Mouse (Mus musculus): Measurements from ENCODE around the gene Gm20708. TPM values are rescaled to one million over a fixed set of nuclear protein-coding genes. Genes with fewer than 3 reads are reported as not detected.
"Not testable (repeated sequence)": the region's sequence is repeated elsewhere in the genome, so short reads cannot be mapped to it uniquely, and the experiment has no call there.

Gene Gm20708
- polyA plus RNA-seq, 1 experiment from 2014 or later, result 0.27 TPM

GRCm38 (mm10) chr11:117797511-117798159 is 11.8 kb upstream of the Gm20708 start, which contains the start of gene 6030468B19Rik:
6030468B19Rik (plus strand) TSS chr11:117797660.
- no peaks in the 10 kb centered on the region for H3K9me3 ChIP-seq (replicated peaks)
- 6% methylated on average over 9 of the region's 9 CpGs for WGBS (ENCODE audit: insufficient replicate concordance)
- peak within 1 kb of the TSS; percentile 95 for H3K27ac ChIP-seq
- peak within 1 kb of the TSS; percentile 91 for H3K9ac ChIP-seq
- ATAC-seq, result peak; percentile 94
- H3K36me3 ChIP-seq, result peaks cover 46% of the 10 kb centered on the region
- H3K27me3 ChIP-seq (replicated peaks), result no peaks in the 10 kb centered on the region
- H3K4me3 ChIP-seq, result peak within 1 kb of the TSS; percentile 81
- H3K4me2 ChIP-seq, result peak within 1 kb of the TSS; percentile 84
- peaks cover 98% of the 10 kb centered on the region for H3K4me1 ChIP-seq

- H3K27ac ChIP-seq, result peak overlapping the region; percentile 95
- peaks cover 47% of the 10 kb centered on the region for H3K36me3 ChIP-seq
- H3K9ac ChIP-seq, result peak overlapping the region; percentile 91
- peak; percentile 64 for ATAC-seq
- H3K4me3 ChIP-seq, result peak overlapping the region; percentile 81
- peak overlapping the region; percentile 84 for H3K4me2 ChIP-seq
- H3K27me3 ChIP-seq (replicated peaks), result no peaks in the 10 kb centered on the region
- peaks cover 98% of the 10 kb centered on the region for H3K4me1 ChIP-seq
- WGBS (ENCODE audit: insufficient replicate concordance), result 0% methylated on average over 2 of the region's 2 CpGs
- no peaks in the 10 kb centered on the region for H3K9me3 ChIP-seq (replicated peaks)
Measured at GRCm38 (mm10) chr11:117798160-117798541, 11.3 kb upstream of the Gm20708 start.

GRCm38 (mm10) chr11:117799174-117799573 is 10.3 kb upstream of the Gm20708 start:
- ATAC-seq, result no peak
- no peaks in the 10 kb centered on the region for H3K9me3 ChIP-seq (replicated peaks)
- peak overlapping the region; percentile 81 for H3K4me3 ChIP-seq
- peaks cover 98% of the 10 kb centered on the region for H3K4me1 ChIP-seq
- peaks cover 56% of the 10 kb centered on the region for H3K36me3 ChIP-seq
- H3K27me3 ChIP-seq (replicated peaks), result no peaks in the 10 kb centered on the region
- H3K9ac ChIP-seq, result peak overlapping the region; percentile 91
- 49% methylated on average over 5 of the region's 5 CpGs for WGBS (ENCODE audit: insufficient replicate concordance)
- H3K4me2 ChIP-seq, result peak overlapping the region; percentile 84
- H3K27ac ChIP-seq, result peak overlapping the region; percentile 95

GRCm38 (mm10) chr11:117800038-117800437 is 9.4 kb upstream of the Gm20708 start:
- H3K27ac ChIP-seq, result peak overlapping the region; percentile 95
- peak overlapping the region; percentile 81 for H3K4me3 ChIP-seq
- no peaks in the 10 kb centered on the region for H3K27me3 ChIP-seq (replicated peaks)
- no peaks in the 10 kb centered on the region for H3K9me3 ChIP-seq (replicated peaks)
- H3K4me1 ChIP-seq, result peaks cover 96% of the 10 kb centered on the region
- peaks cover 64% of the 10 kb centered on the region for H3K36me3 ChIP-seq
- no peak for ATAC-seq
- peak overlapping the region; percentile 91 for H3K9ac ChIP-seq
- 86% methylated on average over 7 of the region's 7 CpGs for WGBS (ENCODE audit: insufficient replicate concordance)
- H3K4me2 ChIP-seq, result peak overlapping the region; percentile 84

GRCm38 (mm10) chr11:117801650-117802049 is 7.8 kb upstream of the Gm20708 start:
- Histone ChIP-seq H3K9me3 (replicated peaks) (no peaks in the 10 kb centered on the region), H3K36me3 (peaks cover 80% of the 10 kb centered on the region)

GRCm38 (mm10) chr11:117803166-117803688 is 6.2 kb upstream of the Gm20708 start:
- H3K27me3 ChIP-seq (replicated peaks), result no peaks in the 10 kb centered on the region
- 89% methylated on average over 3 of the region's 3 CpGs for WGBS (ENCODE audit: insufficient replicate concordance)
- no peaks in the 10 kb centered on the region for H3K9me3 ChIP-seq (replicated peaks)
- H3K4me2 ChIP-seq, result peak overlapping the region; percentile 84
- peak overlapping the region; percentile 91 for H3K9ac ChIP-seq
- no peak for ATAC-seq
- peak overlapping the region; percentile 81 for H3K4me3 ChIP-seq
- H3K4me1 ChIP-seq, result peaks cover 83% of the 10 kb centered on the region
- peaks cover 96% of the 10 kb centered on the region for H3K36me3 ChIP-seq
- H3K27ac ChIP-seq, result peak overlapping the region; percentile 95

More at GRCm38 (mm10) chr11:117801650-117802049, 7.8 kb upstream of the Gm20708 start:
- peak overlapping the region; percentile 84 for H3K4me2 ChIP-seq
- no peak for ATAC-seq
- H3K4me3 ChIP-seq, result peak overlapping the region; percentile 81
- H3K27me3 ChIP-seq (replicated peaks), result no peaks in the 10 kb centered on the region
- H3K27ac ChIP-seq, result peak overlapping the region; percentile 95
- H3K9ac ChIP-seq, result peak overlapping the region; percentile 91
- peaks cover 87% of the 10 kb centered on the region for H3K4me1 ChIP-seq
- 88% methylated on average over 7 of the region's 7 CpGs for WGBS (ENCODE audit: insufficient replicate concordance)

- no peaks in the 10 kb centered on the region for H3K27me3 ChIP-seq (replicated peaks)
- no peak overlapping the region for H3K27ac ChIP-seq
- H3K4me3 ChIP-seq, result no peak overlapping the region
- peaks cover 77% of the 10 kb centered on the region for H3K36me3 ChIP-seq
- H3K9ac ChIP-seq, result no peak overlapping the region
- H3K4me2 ChIP-seq, result no peak overlapping the region
- no peak for ATAC-seq
- H3K4me1 ChIP-seq, result peaks cover 80% of the 10 kb centered on the region
- H3K9me3 ChIP-seq (replicated peaks), result no peaks in the 10 kb centered on the region
- WGBS (ENCODE audit: insufficient replicate concordance), result 94% methylated on average over 6 of the region's 6 CpGs
Measured at GRCm38 (mm10) chr11:117806781-117807180, 2.7 kb upstream of the Gm20708 start.

- Histone ChIP-seq H3K4me3 (peak overlapping the region; percentile 85), H3K9ac (peak overlapping the region; percentile 94), H3K4me2 (peak overlapping the region; percentile 95), H3K27me3 (replicated peaks) (no peaks in the 10 kb centered on the region), H3K4me1 (peaks cover 85% of the 10 kb centered on the region), H3K9me3 (replicated peaks) (no peaks in the 10 kb centered on the region), H3K36me3 (peaks cover 77% of the 10 kb centered on the region), H3K27ac (peak overlapping the region; percentile 90)
- WGBS (ENCODE audit: insufficient replicate concordance), result 1% methylated on average over 21 of the region's 21 CpGs
- ATAC-seq, result peak; percentile 74
Measured at GRCm38 (mm10) chr11:117810401-117811046, 1.1 kb downstream of the Gm20708 start.

- H3K9me3 ChIP-seq (replicated peaks), result no peaks in the 10 kb centered on the region
- no peak for ATAC-seq
- WGBS (ENCODE audit: insufficient replicate concordance), result 57% methylated on average over 5 of the region's 5 CpGs
- no peak overlapping the region for H3K4me3 ChIP-seq
- H3K4me2 ChIP-seq, result no peak overlapping the region
- H3K27ac ChIP-seq, result peak overlapping the region; percentile 63
- peaks cover 88% of the 10 kb centered on the region for H3K4me1 ChIP-seq
- H3K9ac ChIP-seq, result peak overlapping the region; percentile 23; the same call in 1 of the 2 replicates
- H3K36me3 ChIP-seq, result peaks cover 78% of the 10 kb centered on the region
- H3K27me3 ChIP-seq (replicated peaks), result no peaks in the 10 kb centered on the region
Measured at GRCm38 (mm10) chr11:117813867-117814266, 4.4 kb downstream of the Gm20708 start.

- H3K27ac ChIP-seq, result peak overlapping the region; percentile 63
- H3K36me3 ChIP-seq, result peaks cover 87% of the 10 kb centered on the region
- WGBS (ENCODE audit: insufficient replicate concordance), result 76% methylated on average over 6 of the region's 6 CpGs
Measured at GRCm38 (mm10) chr11:117814704-117815366, 5.4 kb downstream of the Gm20708 start.

GRCm38 (mm10) chr11:117815850-117816249 is 6.4 kb downstream of the Gm20708 start:
- not testable (repeated sequence) for H3K9ac ChIP-seq; H3K4me3 ChIP-seq; H3K27me3 ChIP-seq (replicated peaks); H3K4me2 ChIP-seq; H3K9me3 ChIP-seq (replicated peaks); ATAC-seq
- H3K4me1 ChIP-seq, result peaks cover 81% of the 10 kb centered on the region
- H3K27ac ChIP-seq, result peak overlapping the region; percentile 49
- 85% methylated on average over 9 of the region's 9 CpGs for WGBS (ENCODE audit: insufficient replicate concordance)
- peaks cover 97% of the 10 kb centered on the region for H3K36me3 ChIP-seq

More at GRCm38 (mm10) chr11:117814704-117815366, 5.4 kb downstream of the Gm20708 start:
- Histone ChIP-seq H3K4me2 (no peak overlapping the region), H3K4me1 (peaks cover 91% of the 10 kb centered on the region), H3K9me3 (replicated peaks) (no peaks in the 10 kb centered on the region), H3K27me3 (replicated peaks) (no peaks in the 10 kb centered on the region), H3K4me3 (no peak overlapping the region), H3K9ac (no peak overlapping the region)
- no peak for ATAC-seq

All from liver, embryonic 12.5 days (tissue).